Mouse (Mus musculus) olfactory bulb, adult 2 months (tissue): ENCODE measurements around the gene Papss2. TPM values are rescaled to one million over a fixed set of nuclear protein-coding genes. Genes with fewer than 3 reads are reported as not detected.
A peak's percentile ranks its signal among the peaks of the same experiment; 100 is the strongest.

Experiments used
- H3K27ac ChIP-seq: fragments of 200-500 bp; 2 replicates; pipeline ENCODE4 v1.5.1; 2012; ENCODE audit warnings: low read depth, low read length; ENCODE audit not compliant: insufficient read depth
- H3K4me1 ChIP-seq: fragments of 200-500 bp; 2 replicates; pipeline ENCODE4 v1.6.1; 2012; ENCODE audit warnings: low read length; ENCODE audit not compliant: control insufficient read depth, insufficient read depth
- H3K4me3 ChIP-seq: fragments of 200-500 bp; 2 replicates; pipeline ENCODE4 v1.5.1; 2012; ENCODE audit warnings: mild to moderate bottlenecking, low read depth, low read length, moderate library complexity; ENCODE audit not compliant: insufficient read depth
- CTCF ChIP-seq: fragments of 200-500 bp; IDR thresholded peaks from 2 replicates; pipeline ENCODE4 v1.5.1; 2012; ENCODE audit warnings: low read depth, mild to moderate bottlenecking, low read length, moderate library complexity; ENCODE audit not compliant: insufficient read depth
- POLR2A ChIP-seq: fragments of 200-500 bp; IDR thresholded peaks from 2 replicates; pipeline ENCODE4 v1.6.1; 2012; ENCODE audit warnings: mild to moderate bottlenecking, low read depth, low read length, moderate library complexity; ENCODE audit not compliant: insufficient read depth
- WGBS: fragments of 180-500 bp; shearing (Covaris S2); methylation state at CpG from one replicate; pipeline ENCODE4 v1.1.7; 2018; 5-methylcytosine and 5-hydroxymethylcytosine counted together
- polyA plus RNA-seq: library from polyadenylated mRNA; stranded (reverse); fragments of >200 nt; gene quantifications from 2 replicates; pipeline ENCODE4 v1.2.4, GENCODE M21; 2012; ENCODE audit warnings: low replicate concordance; ENCODE audit not compliant: missing spikeins, insufficient read depth, insufficient read length

The Papss2 gene
- not detected in 2 replicates for polyA plus RNA-seq

GRCm38 (mm10) chr19:32595506-32596286 lies at the start of gene Papss2:
Papss2 (plus strand) TSS chr19:32595790.
- no peak for TF ChIP-seq CTCF
- no peak for TF ChIP-seq POLR2A
- peak within 1 kb of the TSS; percentile 49 for H3K4me3 ChIP-seq

GRCm38 (mm10) chr19:32547396-32547795 lies 48.2 kb upstream of the Papss2 start:
- TF ChIP-seq POLR2A (no peak), CTCF (no peak)
- Histone ChIP-seq H3K4me1 (no peaks in the 10 kb centered on the region), H3K27ac (no peak overlapping the region), H3K4me3 (no peak overlapping the region)
- WGBS = 82% methylated on average over 3 of the region's 3 CpGs

More at GRCm38 (mm10) chr19:32595506-32596286, at the start of gene Papss2:
- 1% methylated on average over 63 of the region's 64 CpGs for WGBS
- no peak within 1 kb of the TSS for H3K27ac ChIP-seq
- H3K4me1 ChIP-seq = peaks cover 9% of the 10 kb centered on the region

GRCm38 (mm10) chr19:32548202-32548601 lies 47.4 kb upstream of the Papss2 start:
- TF ChIP-seq CTCF = no peak
- TF ChIP-seq POLR2A = no peak
- H3K27ac ChIP-seq = no peak overlapping the region
- 81% methylated on average over 15 of the region's 15 CpGs for WGBS

GRCm38 (mm10) chr19:32550446-32550845 lies 45.1 kb upstream of the Papss2 start:
- Histone ChIP-seq H3K4me1 (no peaks in the 10 kb centered on the region), H3K4me3 (no peak overlapping the region), H3K27ac (no peak overlapping the region)
- 83% methylated on average over 5 of the region's 5 CpGs for WGBS
- TF ChIP-seq POLR2A (no peak), CTCF (no peak)

More at GRCm38 (mm10) chr19:32548202-32548601, 47.4 kb upstream of the Papss2 start:
- no peak overlapping the region for H3K4me3 ChIP-seq
- H3K4me1 ChIP-seq = no peaks in the 10 kb centered on the region

GRCm38 (mm10) chr19:32551442-32551841 lies 44.1 kb upstream of the Papss2 start:
- no peaks in the 10 kb centered on the region for H3K4me1 ChIP-seq
- TF ChIP-seq CTCF (no peak), POLR2A (no peak)
- 22% methylated on average over 3 of the region's 3 CpGs for WGBS

GRCm38 (mm10) chr19:32552106-32552505 lies 43.5 kb upstream of the Papss2 start:
- Histone ChIP-seq H3K4me3 (no peak overlapping the region), H3K4me1 (no peaks in the 10 kb centered on the region), H3K27ac (no peak overlapping the region)
- WGBS = 38% methylated on average over 1 of the region's 1 CpGs
- TF ChIP-seq POLR2A (no peak), CTCF (no peak)

More at GRCm38 (mm10) chr19:32551442-32551841, 44.1 kb upstream of the Papss2 start:
- no peak overlapping the region for H3K27ac ChIP-seq
- H3K4me3 ChIP-seq = no peak overlapping the region

- H3K27ac ChIP-seq = no peak overlapping the region
- H3K4me1 ChIP-seq = no peaks in the 10 kb centered on the region
- TF ChIP-seq POLR2A (no peak), CTCF (no peak)
- WGBS = 80% methylated on average over 3 of the region's 3 CpGs
- H3K4me3 ChIP-seq = no peak overlapping the region
Observed at GRCm38 (mm10) chr19:32553310-32553709, 42.3 kb upstream of the Papss2 start.

- TF ChIP-seq POLR2A = no peak
- no peak for TF ChIP-seq CTCF
- no peaks in the 10 kb centered on the region for H3K4me1 ChIP-seq
- 28% methylated on average over 3 of the region's 3 CpGs for WGBS
- H3K4me3 ChIP-seq = no peak overlapping the region
- no peak overlapping the region for H3K27ac ChIP-seq
Observed at GRCm38 (mm10) chr19:32555257-32555656, 40.3 kb upstream of the Papss2 start.

GRCm38 (mm10) chr19:32567025-32567424 lies 28.6 kb upstream of the Papss2 start:
- no peak overlapping the region for H3K4me3 ChIP-seq
- no peak overlapping the region for H3K27ac ChIP-seq
- 0 out of 2 replicates have a peak, but pooled peaks cover 2% of the 10 kb centered on the region for H3K4me1 ChIP-seq
- no peak for TF ChIP-seq CTCF
- no peak for TF ChIP-seq POLR2A
- WGBS = 91% methylated on average over 8 of the region's 8 CpGs

GRCm38 (mm10) chr19:32567447-32567846 lies 28.1 kb upstream of the Papss2 start:
- TF ChIP-seq CTCF = no peak
- no peak for TF ChIP-seq POLR2A
- Histone ChIP-seq H3K27ac (no peak overlapping the region), H3K4me3 (no peak overlapping the region), H3K4me1 (0 out of 2 replicates have a peak, but pooled peaks cover 2% of the 10 kb centered on the region)
- 61% methylated on average over 5 of the region's 5 CpGs for WGBS
